Mouse (Mus musculus) liver (tissue): ENCODE results near the gene Msh2.
A peak's percentile ranks its signal among the peaks of the same experiment; 100 is the strongest.
"Not testable (repeated sequence)": the region's sequence is repeated elsewhere in the genome, so short reads cannot be mapped to it uniquely, and the experiment has no call there.

Source experiments
- DNase-seq: peaks from one replicate; pipeline ENCODE4 v3.0.0-alpha.2; 2020; ENCODE audit warnings: mixed read lengths

Gene Msh2

DNA sequence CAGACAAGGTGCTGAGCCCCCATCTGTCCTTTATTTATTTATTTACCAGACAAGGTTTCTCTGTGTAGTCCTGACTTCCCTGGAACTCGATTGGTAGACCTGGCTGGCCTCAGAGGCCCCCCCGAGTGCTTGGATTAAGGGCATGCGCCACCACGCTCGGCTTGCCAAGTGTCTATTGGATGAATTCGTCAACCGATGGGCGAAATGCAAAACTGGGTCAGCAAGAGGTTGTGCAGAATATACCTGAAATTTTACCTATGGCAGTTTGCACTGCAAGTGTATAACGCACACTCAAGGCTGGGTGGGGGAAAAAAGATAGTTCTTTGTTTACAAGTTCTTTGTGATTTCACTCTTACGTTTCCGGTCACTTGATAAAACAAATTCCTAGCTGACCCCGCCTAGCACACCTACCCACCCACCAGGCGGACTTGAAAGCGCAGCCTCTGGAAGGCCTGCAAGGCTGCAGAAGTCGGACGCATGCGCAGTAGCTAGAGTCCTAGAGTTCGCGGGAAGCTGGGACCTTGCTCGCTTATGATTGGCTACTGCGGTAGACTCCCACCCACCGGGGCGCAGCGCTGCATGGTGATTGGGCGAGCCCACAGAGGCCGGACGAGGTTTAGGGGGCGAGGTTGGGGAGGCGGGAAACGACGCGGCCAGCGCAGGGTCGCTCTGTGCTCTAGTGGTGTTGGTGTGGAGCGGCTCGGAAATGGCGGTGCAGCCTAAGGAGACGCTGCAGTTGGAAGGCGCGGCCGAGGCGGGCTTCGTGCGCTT, at the start of gene Msh2:
Gene Msh2 (plus strand): TSS at position 441 of the 771 bp plus-strand sequence.
- peak; percentile 98 for DNase-seq

DNA sequence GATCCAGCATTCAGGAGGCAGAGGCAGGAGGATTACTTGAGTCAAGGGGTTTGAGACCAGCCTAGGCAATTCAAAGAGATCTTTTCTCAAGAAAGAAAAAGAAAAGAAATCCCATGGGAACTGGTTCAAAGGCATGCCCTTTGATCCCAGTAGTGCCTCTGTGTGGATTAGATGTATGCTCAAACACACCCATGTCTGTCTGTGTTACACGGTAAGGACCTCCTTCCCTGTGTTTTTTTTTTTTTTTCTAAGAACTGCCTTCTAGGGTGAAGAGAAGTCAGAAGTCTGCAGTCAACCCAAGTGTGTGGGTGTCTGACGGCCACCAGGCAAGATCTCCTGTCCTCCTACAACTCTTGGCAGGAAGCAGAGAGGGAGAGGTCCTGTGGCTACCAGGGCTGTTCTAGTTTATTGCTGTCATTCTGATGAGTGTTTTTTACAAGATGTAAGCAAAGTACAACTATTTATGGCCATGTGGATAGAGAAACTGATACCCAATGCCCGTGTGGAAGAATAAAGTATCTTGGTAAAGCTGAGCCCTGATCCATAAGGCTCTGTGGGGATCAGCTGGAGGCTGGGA, 46.5 kb upstream of the Msh2 start:
- no peak for DNase-seq

DNA sequence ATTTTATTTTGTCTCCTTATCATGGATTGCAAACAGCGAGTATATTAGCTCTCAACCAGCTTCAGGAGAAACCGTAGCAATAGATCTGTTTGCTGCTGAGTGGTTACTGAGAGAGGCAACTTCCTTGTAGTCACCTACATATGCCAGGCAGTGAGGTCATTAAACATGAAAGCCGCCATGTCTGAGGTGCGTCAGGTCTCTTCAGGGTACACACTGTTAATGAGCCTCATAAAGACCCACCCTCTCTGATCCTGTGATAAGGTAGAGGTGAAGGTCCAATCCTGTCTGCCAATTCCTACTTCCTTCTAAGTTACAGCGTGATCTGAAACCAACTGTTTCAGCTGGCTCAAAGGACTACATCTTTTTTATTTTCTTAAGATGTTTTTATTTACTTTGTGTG, 44.0 kb upstream of the Msh2 start:
- no peak for DNase-seq

DNA sequence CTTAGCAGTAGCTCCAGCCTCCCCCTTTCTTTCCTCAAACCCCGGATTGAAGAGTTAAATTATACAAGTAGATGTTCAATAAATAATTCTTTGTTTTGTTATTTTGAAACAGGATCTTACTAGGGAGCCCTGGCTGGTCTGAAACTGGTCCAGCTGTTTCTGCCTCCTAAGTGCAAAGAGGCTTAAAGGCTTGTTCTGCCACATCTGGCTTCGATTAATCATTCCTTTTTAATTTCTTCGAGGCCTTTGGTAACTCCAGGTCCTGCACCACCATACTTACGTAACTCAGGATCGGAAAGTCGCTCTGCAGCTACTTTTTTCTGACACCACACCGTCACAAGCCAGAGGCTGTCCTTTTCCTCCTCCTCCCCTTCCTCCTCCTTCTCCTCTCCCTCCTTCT, 43.4 kb upstream of the Msh2 start:
- DNase-seq = no peak

DNA sequence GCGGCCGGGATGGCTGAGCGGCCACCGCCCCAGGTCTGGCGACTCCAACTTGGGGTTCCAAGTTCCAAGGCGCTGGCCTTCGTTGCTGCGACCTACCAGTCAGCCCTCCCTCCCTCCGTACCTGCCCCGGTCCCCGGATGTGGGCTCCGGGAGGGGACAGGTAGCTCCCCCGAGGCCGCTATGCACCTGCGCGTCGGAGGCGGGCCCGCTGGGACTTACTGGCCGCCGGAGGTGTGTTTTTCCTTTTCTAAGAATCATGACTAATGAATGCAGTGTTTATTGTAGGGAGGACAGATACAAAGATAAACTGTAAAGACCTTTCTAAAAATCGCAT, 35.1 kb upstream of the Msh2 start:
- DNase-seq = no peak

DNA sequence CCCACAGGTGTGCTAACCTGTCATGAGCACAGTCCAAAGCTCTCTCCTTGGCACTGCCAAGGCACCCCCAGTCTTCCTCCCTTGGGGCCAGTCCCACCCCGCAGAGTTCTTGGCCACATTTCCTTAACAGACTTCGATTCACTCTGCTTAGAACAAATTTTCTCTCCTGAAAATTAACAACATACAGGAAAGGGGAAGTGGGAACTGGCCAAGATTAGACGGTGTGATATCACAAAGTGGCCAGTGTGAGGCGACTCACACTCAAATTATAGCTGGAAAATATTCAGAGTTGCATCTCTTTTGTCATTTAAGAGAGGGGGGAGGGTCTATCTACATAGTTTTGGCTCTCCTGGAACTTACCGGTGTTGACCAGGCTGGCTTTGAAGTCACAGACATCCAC, 32.9 kb upstream of the Msh2 start:
- no peak for DNase-seq

- DNase-seq = no peak
Measured at GRCm38 (mm10) chr17:87640272-87640671, 31.9 kb upstream of the Msh2 start.

DNA sequence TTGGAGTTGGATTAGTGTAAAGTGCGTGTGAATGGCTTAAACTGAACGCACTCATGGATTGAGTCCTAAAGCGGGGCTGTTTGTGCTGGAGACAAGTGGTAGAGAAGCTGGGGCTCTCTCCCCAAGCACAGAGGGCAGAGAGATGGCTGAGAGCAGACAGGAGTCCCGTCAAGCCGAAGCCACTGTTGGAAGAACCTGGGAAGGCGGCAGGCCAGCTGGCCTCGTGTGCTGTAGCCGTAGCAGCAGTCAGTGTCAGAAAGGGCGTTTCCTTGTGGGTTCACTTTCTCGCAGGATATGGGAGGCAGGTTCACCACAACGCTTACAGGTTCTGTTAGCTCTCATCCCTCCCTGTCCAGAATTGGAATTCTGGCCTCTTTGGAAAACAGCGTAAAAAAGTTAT, 31.1 kb upstream of the Msh2 start:
- no peak for DNase-seq

DNA sequence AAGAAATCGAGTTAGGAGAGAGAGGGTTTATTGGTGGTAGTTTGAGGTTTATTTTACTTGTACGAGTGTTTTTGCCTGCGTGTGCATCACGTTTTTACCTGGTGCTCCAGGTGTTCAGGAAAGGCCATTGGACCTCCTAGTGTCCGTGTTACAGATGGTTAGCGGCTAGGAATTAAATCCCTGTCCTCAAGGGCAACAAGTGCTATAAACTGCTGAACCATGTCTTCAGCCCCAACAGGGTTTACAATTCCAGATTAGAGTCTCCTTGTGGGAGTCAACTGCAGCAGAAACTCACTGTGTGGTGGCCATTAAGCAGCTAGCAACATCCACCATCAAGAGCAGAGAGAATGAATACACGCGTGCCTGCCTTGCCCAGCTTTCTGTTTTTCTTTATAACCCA, 29.4 kb upstream of the Msh2 start:
- no peak for DNase-seq

DNA sequence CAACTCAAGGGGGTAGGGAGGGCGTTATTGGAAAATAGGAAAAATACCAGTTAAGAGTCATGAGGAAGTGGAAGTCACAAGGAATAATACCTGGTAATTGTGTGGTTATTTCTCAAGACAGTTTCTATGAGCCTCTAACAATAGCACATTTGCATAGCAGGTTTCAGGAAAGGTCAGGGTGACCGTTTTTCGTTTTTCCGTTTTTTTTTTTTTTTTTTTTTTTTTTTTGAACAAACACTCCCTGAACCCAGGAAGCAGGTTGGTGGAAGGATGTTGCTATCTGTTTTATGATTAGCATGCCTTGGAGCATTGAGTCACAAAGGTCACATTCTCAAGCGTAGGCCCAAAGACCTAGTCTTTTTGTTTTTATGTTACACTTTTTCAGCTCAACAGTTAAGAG, 16.5 kb upstream of the Msh2 start:
- not testable (repeated sequence) for DNase-seq

GRCm38 (mm10) chr17:87661958-87662573, 10.1 kb upstream of the Msh2 start:
- DNase-seq = not testable (repeated sequence)

DNA sequence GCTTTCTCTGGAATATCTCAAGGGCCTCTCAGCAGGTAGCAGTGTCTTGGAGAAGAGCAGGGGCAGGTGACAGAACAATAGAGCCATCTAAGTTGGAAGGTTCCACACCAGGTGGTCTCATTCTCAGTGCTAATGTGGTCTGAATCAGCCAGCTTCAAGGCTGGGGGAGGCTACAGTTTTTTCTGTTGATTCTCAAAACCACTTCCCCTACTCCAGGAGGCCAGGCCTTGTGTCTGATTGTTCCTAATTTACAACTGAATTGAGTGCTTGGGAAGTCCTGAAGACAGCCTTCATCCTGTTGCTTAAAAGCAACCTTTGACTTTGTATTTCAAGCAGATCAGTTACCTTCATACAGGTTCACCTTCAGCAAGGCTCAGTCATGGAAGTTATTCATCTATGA, 7.9 kb upstream of the Msh2 start:
- no peak for DNase-seq

- DNase-seq = peak; percentile 44
Measured at GRCm38 (mm10) chr17:87665066-87665822, 6.9 kb upstream of the Msh2 start.

- peak; percentile 56 for DNase-seq
Measured at GRCm38 (mm10) chr17:87672677-87673286, 652 bp downstream of the Msh2 start.

DNA sequence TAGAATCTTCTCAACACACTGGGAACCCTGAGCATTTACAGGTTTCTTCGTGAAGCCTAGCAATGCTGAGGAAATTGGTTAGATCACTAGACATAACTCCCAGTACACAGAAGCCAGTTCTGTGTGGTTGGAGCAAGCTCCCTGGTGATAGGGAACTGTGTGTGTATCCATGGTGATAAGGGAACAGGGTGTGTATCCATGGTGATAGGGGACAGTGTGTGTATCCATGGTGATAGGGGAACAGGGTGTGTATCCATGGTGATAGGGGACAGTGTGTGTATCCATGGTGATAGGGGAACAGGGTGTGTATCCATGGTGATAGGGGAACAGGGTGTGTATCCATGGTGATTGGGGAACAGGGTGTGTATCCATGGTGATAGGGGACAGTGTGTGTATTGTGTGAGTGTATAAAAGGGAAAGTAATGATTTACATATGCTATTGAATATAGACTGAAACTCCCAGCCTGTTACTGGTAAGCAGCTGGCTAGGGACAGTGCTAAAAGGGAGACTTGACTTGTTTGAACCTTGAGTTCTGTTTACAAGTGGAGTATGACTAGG, 4.9 kb downstream of the Msh2 start:
- DNase-seq = not testable (repeated sequence)

DNA sequence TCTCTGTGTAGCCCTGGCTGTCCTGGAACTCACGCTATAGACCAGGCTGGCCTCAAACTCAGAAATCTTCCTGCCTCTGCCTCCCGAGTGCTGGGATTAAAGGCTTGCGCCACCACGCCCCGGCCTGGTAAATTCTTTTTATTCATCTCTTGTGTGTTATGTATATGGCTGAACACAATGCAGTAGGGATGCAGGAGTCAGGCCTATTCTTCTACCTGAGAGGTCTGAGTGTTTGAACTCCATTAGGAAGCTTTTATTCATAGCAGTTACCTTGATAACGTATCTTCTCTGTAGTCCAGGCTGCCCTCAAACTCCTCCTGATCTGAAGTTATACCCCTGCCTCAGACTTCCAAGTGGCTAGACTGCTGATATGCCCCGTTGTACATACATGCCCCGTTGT, 5.5 kb downstream of the Msh2 start:
- no peak for DNase-seq

- DNase-seq = no peak
Measured at GRCm38 (mm10) chr17:87689217-87689616, 17.1 kb downstream of the Msh2 start.

DNA sequence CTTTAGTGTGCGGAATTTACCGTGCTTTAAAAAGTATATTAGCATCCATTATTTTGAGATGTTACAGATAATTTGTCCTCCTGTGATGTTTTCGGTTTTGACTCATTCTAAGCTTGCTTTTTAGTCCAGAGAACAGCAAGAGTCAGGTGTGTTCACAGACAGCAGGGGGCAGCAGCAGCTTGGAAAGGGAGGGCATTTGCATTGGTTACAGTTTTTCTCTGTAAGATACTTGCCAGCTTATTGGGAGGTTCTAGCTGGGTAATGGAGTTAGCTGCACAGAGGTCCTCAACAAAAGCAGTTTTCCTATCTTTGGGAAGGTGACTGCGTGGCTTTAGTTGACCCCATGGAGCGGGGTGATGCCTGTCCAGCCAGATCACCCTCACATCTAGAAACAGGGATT, 19.8 kb downstream of the Msh2 start:
- peak; percentile 56 for DNase-seq

GRCm38 (mm10) chr17:87695874-87696465, 23.8 kb downstream of the Msh2 start:
- no peak for DNase-seq

GRCm38 (mm10) chr17:87696814-87697213, 24.7 kb downstream of the Msh2 start:
- no peak for DNase-seq

- no peak for DNase-seq
Measured at GRCm38 (mm10) chr17:87698996-87699765, 27.1 kb downstream of the Msh2 start.

GRCm38 (mm10) chr17:87700101-87700500, 28.0 kb downstream of the Msh2 start:
- DNase-seq = no peak
